Mouse (Mus musculus): ENCODE results near the gene Pip5k1b.

DNA sequence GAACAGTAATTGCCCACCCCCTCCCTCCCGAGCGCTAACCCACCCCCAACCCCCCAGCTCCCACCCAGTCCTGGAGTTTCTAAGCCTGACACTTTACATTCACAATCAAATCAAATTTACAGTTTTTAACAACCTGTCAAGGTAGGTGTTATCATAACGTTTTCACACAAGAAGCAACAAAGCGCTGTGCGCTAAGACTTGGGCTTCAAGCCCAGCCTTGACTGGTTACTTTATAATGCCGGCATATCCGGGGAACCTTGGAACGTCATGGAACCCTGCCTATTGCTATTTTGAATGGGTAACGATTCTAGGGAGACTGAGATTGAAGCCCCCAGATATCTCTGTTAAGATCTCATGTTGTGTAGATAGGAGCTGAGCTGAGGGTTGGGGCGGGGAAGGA is 237.5 kb downstream of the Pip5k1b start:
- TF ChIP-seq CTCF (IDR thresholded peaks at IDR 0.05; ENCODE audit: control insufficient read depth, insufficient read depth, insufficient read length) (no peak), USF1 (IDR thresholded peaks at IDR 0.05; ENCODE audit: low read depth) (no peak), MYOD1 (IDR thresholded peaks at IDR 0.05; ENCODE audit: control insufficient read depth, insufficient read length, low read depth) (no peak), MAX (IDR thresholded peaks at IDR 0.05) (no peak), CEBPB (IDR thresholded peaks at IDR 0.05; ENCODE audit: low read depth) (no peak), MYOG (IDR thresholded peaks at IDR 0.05; ENCODE audit: control insufficient read depth, extremely low read depth, insufficient read length) (no peak), FOSL1 (IDR thresholded peaks at IDR 0.05; ENCODE audit: insufficient read depth, low read length, poor library complexity, severe bottlenecking) (no peak)
